Mouse (Mus musculus) intestine, embryonic 16.5 days (tissue): Measurements from ENCODE around the gene S100pbp. TPM values are rescaled to one million over a fixed set of nuclear protein-coding genes. Genes with fewer than 3 reads are reported as not detected.

Experiments used
- ATAC-seq: fragments of 200-750 bp; cut with Nextera tagmentation; 2 replicates; pipeline ENCODE4 v1.8.0; 2017; ENCODE audit warnings: moderate TSS enrichment, moderate library complexity
- H3K27ac ChIP-seq: fragments of 300-500 bp; sonication (generic); 2 replicates; pipeline ENCODE4 v1.5.1; 2014; ENCODE audit warnings: mild to moderate bottlenecking, low read length
- H3K27me3 ChIP-seq: fragments of 300-500 bp; sonication (generic); replicated peaks from 2 replicates; pipeline ENCODE4 v1.6.1; 2014; ENCODE audit warnings: low read length, control low read depth, mixed read lengths; ENCODE audit not compliant: control insufficient read depth, insufficient read depth
- H3K36me3 ChIP-seq: fragments of 300-500 bp; sonication (generic); 2 replicates; pipeline ENCODE4 v1.6.1; 2014; ENCODE audit warnings: low read length, control low read depth; ENCODE audit not compliant: control insufficient read depth, insufficient read depth
- H3K4me1 ChIP-seq: fragments of 300-500 bp; sonication (generic); 2 replicates; pipeline ENCODE4 v1.6.1; 2014; ENCODE audit warnings: low read length, control low read depth, mixed read lengths; ENCODE audit not compliant: control insufficient read depth, insufficient read depth
- H3K4me2 ChIP-seq: fragments of 300-500 bp; sonication (generic); 2 replicates; pipeline ENCODE4 v1.6.1; 2014; ENCODE audit warnings: low read depth, low read length, control low read depth
- H3K4me3 ChIP-seq: fragments of 300-500 bp; sonication (generic); 2 replicates; pipeline ENCODE4 v1.5.1; 2014; ENCODE audit warnings: mild to moderate bottlenecking, low read length
- H3K9ac ChIP-seq: fragments of 300-500 bp; sonication (generic); 2 replicates; pipeline ENCODE4 v1.6.1; 2014; ENCODE audit warnings: low read depth, low read length
- H3K9me3 ChIP-seq: fragments of 300-500 bp; sonication (generic); 2 replicates; pipeline ENCODE4 v1.6.1; 2016; ENCODE audit warnings: low read length, control low read depth; ENCODE audit not compliant: control insufficient read depth
- WGBS: fragments of 180-500 bp; shearing (Covaris S2); extraction: QIAGEN DNeasy Blood & Tissue Kit; methylation state at CpG from one replicate; pipeline ENCODE4 v1.1.7; 2014; 5-methylcytosine and 5-hydroxymethylcytosine counted together
- polyA plus RNA-seq: library from polyadenylated mRNA; unstranded; fragments of >200 nt; fragmentation: Nextera tagmentation; extraction: Ambion mirVana; gene quantifications from 2 replicates; pipeline ENCODE4 v1.2.1, GENCODE M21; 2015

Gene S100pbp
- polyA plus RNA-seq, 1 experiment from 2014 or later, result 10.3 TPM

DNA sequence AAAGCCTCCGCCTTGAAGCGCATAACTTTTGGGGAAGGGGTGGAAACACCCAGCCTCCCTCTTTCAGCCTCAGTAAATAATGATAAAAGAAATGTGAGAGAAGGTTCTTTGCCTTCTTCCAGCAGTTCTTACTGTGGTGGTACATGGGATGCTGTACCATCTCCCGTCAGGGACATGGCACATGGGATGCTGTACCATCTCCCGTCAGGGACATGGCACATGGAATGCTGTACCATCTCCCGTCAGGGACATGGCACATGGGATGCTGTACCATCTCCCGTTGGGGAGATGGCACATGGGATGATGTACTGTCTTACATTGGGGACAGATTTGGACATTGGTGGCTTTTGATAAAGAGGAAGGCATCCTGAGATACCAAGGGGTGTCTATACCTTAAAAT, 8.0 kb upstream of the S100pbp start:
- Histone ChIP-seq H3K9ac (no peak overlapping the region), H3K27me3 (no peaks in the 10 kb centered on the region), H3K27ac (no peak overlapping the region), H3K4me3 (no peak overlapping the region), H3K4me1 (no peaks in the 10 kb centered on the region), H3K4me2 (no peak overlapping the region), H3K36me3 (peaks cover 10% of the 10 kb centered on the region; the same call in 1 of the 2 replicates), H3K9me3 (no peaks in the 10 kb centered on the region)
- no peak for ATAC-seq
- WGBS, result 96% methylated on average over 6 of the region's 6 CpGs

GRCm38 (mm10) chr4:129194280-129194679, 4.8 kb upstream of the S100pbp start:
- no peak overlapping the region for H3K4me2 ChIP-seq
- H3K4me3 ChIP-seq, result no peak overlapping the region
- H3K9me3 ChIP-seq, result no peaks in the 10 kb centered on the region
- peaks cover 9% of the 10 kb centered on the region; the same call in 1 of the 2 replicates for H3K4me1 ChIP-seq
- no peak for ATAC-seq
- 97% methylated on average over 1 of the region's 1 CpGs for WGBS
- no peak overlapping the region for H3K9ac ChIP-seq
- H3K36me3 ChIP-seq, result 0 out of 2 replicates have a peak, but pooled peaks cover 6% of the 10 kb centered on the region
- H3K27ac ChIP-seq, result no peak overlapping the region
- no peaks in the 10 kb centered on the region for H3K27me3 ChIP-seq

DNA sequence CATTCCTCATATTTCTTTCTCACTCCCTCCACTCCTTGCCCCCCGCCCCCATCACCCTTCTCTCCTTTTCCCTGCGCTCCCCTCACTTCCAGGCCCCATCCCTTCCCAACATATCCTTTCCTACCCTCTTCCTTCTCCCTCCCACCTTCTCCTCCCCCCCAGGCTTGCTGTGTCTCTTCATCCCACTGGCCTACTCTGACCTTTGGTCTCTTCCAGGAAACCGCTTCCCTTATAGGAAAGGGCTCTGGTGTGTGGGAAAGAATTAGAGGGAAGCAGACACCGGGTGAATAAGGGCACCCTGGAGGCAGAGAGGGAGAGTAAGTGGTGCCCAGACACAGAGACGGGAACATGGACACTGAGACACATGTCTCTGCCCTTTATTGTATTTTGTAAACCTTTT, 2.2 kb upstream of the S100pbp start:
- no peak overlapping the region for H3K4me3 ChIP-seq
- 0 out of 2 replicates have a peak, but pooled peaks cover 2% of the 10 kb centered on the region for H3K36me3 ChIP-seq
- H3K4me2 ChIP-seq, result peak overlapping the region; percentile 28; the same call in 1 of the 2 replicates
- no peak overlapping the region for H3K9ac ChIP-seq
- H3K27ac ChIP-seq, result no peak overlapping the region
- no peaks in the 10 kb centered on the region for H3K9me3 ChIP-seq
- WGBS, result 62% methylated on average over 5 of the region's 5 CpGs
- no peak for ATAC-seq
- H3K27me3 ChIP-seq, result no peaks in the 10 kb centered on the region
- H3K4me1 ChIP-seq, result peaks cover 14% of the 10 kb centered on the region; the same call in 1 of the 2 replicates

DNA sequence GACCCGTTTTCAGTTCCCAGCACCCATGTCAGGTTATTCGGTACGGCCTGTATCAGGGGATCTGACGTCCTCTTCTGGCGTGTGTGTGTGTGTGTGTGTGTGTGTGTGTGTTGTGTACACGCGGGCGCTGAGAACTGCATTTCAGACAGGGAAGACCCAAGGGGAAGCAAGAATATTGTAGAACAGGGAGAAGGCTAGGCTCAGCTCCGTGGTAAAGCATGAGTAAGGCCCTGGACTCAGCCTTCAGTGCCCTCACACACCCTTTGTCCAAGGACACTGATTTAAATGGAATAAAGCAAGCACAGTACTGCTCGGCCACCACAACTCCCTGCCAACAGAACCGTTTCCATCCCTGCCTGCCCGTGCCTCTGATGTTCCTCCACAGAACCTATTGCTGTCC, 1.0 kb upstream of the S100pbp start:
- no peaks in the 10 kb centered on the region for H3K27me3 ChIP-seq
- peak overlapping the region; percentile 88 for H3K27ac ChIP-seq
- ATAC-seq, result no peak
- peak overlapping the region; percentile 82 for H3K9ac ChIP-seq
- 1% methylated on average over 12 of the region's 12 CpGs for WGBS
- peak overlapping the region; percentile 65 for H3K4me2 ChIP-seq
- peaks cover 14% of the 10 kb centered on the region; the same call in 1 of the 2 replicates for H3K4me1 ChIP-seq
- no peaks in the 10 kb centered on the region for H3K36me3 ChIP-seq
- H3K4me3 ChIP-seq, result peak overlapping the region; percentile 91
- H3K9me3 ChIP-seq, result no peaks in the 10 kb centered on the region

- ATAC-seq, result peak; percentile 63
- WGBS, result 0% methylated on average over 54 of the region's 74 CpGs
- no peaks in the 10 kb centered on the region for H3K9me3 ChIP-seq
- no peaks in the 10 kb centered on the region for H3K36me3 ChIP-seq
- H3K4me2 ChIP-seq, result peak overlapping the region; percentile 69
- peak overlapping the region; percentile 84 for H3K9ac ChIP-seq
- peak overlapping the region; percentile 91 for H3K4me3 ChIP-seq
- H3K27ac ChIP-seq, result peak overlapping the region; percentile 87
- peaks cover 14% of the 10 kb centered on the region; the same call in 1 of the 2 replicates for H3K4me1 ChIP-seq
- H3K27me3 ChIP-seq, result no peaks in the 10 kb centered on the region
Observed at GRCm38 (mm10) chr4:129188803-129189541, 555 bp downstream of the S100pbp start.

- Histone ChIP-seq H3K9ac (peak overlapping the region; percentile 84), H3K9me3 (no peaks in the 10 kb centered on the region), H3K27ac (peak overlapping the region; percentile 87; the same call in 1 of the 2 replicates), H3K36me3 (no peaks in the 10 kb centered on the region), H3K27me3 (no peaks in the 10 kb centered on the region), H3K4me1 (peaks cover 14% of the 10 kb centered on the region; the same call in 1 of the 2 replicates), H3K4me3 (peak overlapping the region; percentile 91), H3K4me2 (peak overlapping the region; percentile 69)
- no peak for ATAC-seq
- 45% methylated on average over 5 of the region's 5 CpGs for WGBS
Observed at GRCm38 (mm10) chr4:129188041-129188659, 1.4 kb downstream of the S100pbp start.

DNA sequence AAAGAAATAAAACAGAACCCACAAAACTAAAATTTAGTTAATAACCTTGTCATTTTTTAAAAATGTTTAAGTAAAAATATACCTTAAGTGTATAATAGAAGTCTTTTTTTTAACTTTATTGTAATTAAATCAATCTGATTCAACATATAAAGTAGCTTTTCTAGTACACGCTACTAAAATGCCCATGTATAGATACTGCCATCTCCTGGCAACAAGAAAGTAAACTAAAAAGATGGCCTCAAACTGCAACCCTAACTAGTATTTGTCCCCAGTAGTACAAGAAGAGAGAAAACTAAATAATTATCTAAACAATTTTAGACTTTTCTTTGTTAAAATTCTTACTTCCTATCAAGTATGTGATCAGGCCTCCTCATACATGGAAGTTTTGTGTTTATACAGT, 10.0 kb downstream of the S100pbp start:
- H3K36me3 ChIP-seq, result peaks cover 2% of the 10 kb centered on the region; the same call in 1 of the 2 replicates
- no peak overlapping the region for H3K4me2 ChIP-seq
- no peaks in the 10 kb centered on the region for H3K9me3 ChIP-seq
- no peak overlapping the region for H3K4me3 ChIP-seq
- no peak for ATAC-seq
- H3K27ac ChIP-seq, result no peak overlapping the region
- 58% methylated on average over 1 of the region's 1 CpGs for WGBS
- no peaks in the 10 kb centered on the region for H3K27me3 ChIP-seq
- H3K9ac ChIP-seq, result no peak overlapping the region
- no peaks in the 10 kb centered on the region for H3K4me1 ChIP-seq

DNA sequence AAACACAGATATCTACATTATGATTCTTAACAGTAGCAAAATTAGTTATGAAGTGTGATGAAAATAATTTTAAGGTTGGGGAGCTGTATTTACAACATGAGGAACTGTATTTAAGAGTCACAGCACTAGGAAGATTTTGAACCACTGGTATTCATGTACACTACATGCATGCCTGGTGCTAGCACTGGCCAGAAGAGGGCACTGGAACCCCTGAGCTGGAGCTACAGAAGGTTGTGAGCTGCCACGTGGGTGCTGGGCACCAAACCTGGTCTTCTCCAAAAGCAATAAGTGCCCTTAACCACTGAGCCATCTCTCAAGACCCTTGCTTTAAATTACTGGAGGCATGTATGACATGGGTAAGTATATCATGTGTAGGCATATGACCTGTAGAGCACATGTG, 17.0 kb downstream of the S100pbp start:
- ATAC-seq, result no peak
- Histone ChIP-seq H3K4me2 (no peak overlapping the region), H3K27me3 (no peaks in the 10 kb centered on the region), H3K27ac (no peak overlapping the region), H3K36me3 (peaks cover 17% of the 10 kb centered on the region), H3K9me3 (no peaks in the 10 kb centered on the region), H3K4me1 (no peaks in the 10 kb centered on the region), H3K9ac (no peak overlapping the region), H3K4me3 (no peak overlapping the region)
- WGBS, result 72% methylated on average over 1 of the region's 1 CpGs

- Histone ChIP-seq H3K9ac (no peak overlapping the region), H3K36me3 (peaks cover 3% of the 10 kb centered on the region; the same call in 1 of the 2 replicates), H3K27ac (no peak overlapping the region), H3K4me2 (no peak overlapping the region), H3K4me3 (no peak overlapping the region), H3K4me1 (0 out of 2 replicates have a peak, but pooled peaks cover 4% of the 10 kb centered on the region), H3K9me3 (no peaks in the 10 kb centered on the region), H3K27me3 (no peaks in the 10 kb centered on the region)
- 81% methylated on average over 4 of the region's 4 CpGs for WGBS
- no peak for ATAC-seq
Observed at GRCm38 (mm10) chr4:129161581-129162255, 27.8 kb downstream of the S100pbp start.
